Mouse (Mus musculus) ES-Bruce4 (cell line): Measurements from ENCODE around the gene Mipol1.

ENCODE experiments used
- CTCF ChIP-seq: IDR thresholded peaks from one replicate; pipeline ENCODE4 v1.8.1; 2011; ENCODE audit warnings: low read depth, low read length
- EP300 ChIP-seq: IDR thresholded peaks from 2 replicates; pipeline ENCODE4 v1.6.1; 2011; ENCODE audit warnings: low read depth, low read length; ENCODE audit not compliant: insufficient read depth
- POLR2A ChIP-seq: IDR thresholded peaks from one replicate; pipeline ENCODE4 v1.8.1; 2011; ENCODE audit warnings: low read length; ENCODE audit not compliant: insufficient read depth

DNA sequence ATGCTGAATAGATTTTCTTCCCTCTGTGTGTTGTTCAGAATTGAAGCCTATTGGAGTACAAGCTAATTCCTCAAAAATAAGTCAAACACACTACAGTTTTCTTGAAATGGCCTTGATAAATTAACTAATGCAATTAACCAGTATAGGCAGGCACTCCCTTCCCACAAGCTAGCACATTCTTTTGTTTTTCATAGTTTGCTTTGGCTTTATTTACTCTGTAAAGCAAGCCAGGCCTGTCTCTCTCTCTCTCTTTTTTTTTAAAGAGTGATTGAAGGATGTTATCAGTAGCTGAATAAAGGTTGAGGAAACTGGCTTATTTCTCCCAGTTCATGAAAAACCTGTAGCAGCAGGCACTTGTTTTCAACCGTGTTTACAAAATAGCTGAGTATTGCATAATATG is 219.1 kb downstream of the Mipol1 start:
- TF ChIP-seq CTCF (no peak), POLR2A (no peak), EP300 (no peak)
